Mouse (Mus musculus): Measurements from ENCODE around the gene Celsr3. TPM values are rescaled to one million over a fixed set of nuclear protein-coding genes. Genes with fewer than 3 reads are reported as not detected.

Gene Celsr3
- polyA plus RNA-seq, 1 experiment from 2014 or later = 0.61 TPM

DNA sequence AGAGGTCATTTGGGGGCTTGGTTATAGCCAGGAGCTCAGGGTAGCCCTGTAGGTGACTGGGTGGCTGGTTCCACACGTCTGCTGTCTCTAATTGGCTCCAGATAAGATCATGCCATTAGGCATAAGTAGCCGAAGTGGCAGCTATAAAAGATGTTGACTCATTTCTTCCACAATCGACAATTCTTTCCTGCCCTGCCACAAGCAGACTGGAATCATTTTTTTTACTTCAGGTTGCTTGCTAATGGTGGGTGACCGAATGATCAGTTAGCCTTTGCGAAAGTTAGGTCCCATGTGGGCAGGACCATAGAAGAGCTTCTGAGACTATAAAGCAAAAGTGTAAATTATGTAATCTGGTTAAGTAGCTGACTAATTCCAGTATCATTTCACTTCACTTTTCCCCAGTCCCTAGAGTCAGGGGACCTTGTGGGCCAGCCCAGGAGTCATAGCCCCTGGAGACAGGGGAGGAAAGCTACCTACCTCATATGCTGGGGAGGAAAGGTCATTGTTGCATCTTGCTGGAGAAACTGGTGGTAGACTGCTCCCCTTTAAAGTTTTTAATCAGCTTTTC is 27.5 kb upstream of the Celsr3 start:
- 63% methylated on average over 5 of the region's 5 CpGs for WGBS
- no peak for ATAC-seq
- no peak overlapping the region for H3K27ac ChIP-seq (ENCODE audit: low read length)
- H3K27me3 ChIP-seq (replicated peaks; ENCODE audit: control insufficient read depth, insufficient read depth, low read length) = no peaks in the 10 kb centered on the region
- H3K4me3 ChIP-seq (ENCODE audit: low read length) = no peak overlapping the region
- H3K4me2 ChIP-seq (ENCODE audit: low read depth, low read length) = no peak overlapping the region
- H3K36me3 ChIP-seq (ENCODE audit: control insufficient read depth, insufficient read depth, low read length) = peaks cover 19% of the 10 kb centered on the region
- H3K9ac ChIP-seq (ENCODE audit: low read depth, low read length) = no peak overlapping the region
- H3K9me3 ChIP-seq (ENCODE audit: control insufficient read depth, low read length) = no peaks in the 10 kb centered on the region
- peaks cover 16% of the 10 kb centered on the region for H3K4me1 ChIP-seq (ENCODE audit: control insufficient read depth, insufficient read depth, low read length)

GRCm38 (mm10) chr9:108799564-108799963 is 26.6 kb upstream of the Celsr3 start:
- Histone ChIP-seq H3K36me3 (ENCODE audit: control insufficient read depth, insufficient read depth, low read length) (peaks cover 28% of the 10 kb centered on the region), H3K4me1 (ENCODE audit: control insufficient read depth, insufficient read depth, low read length) (peaks cover 10% of the 10 kb centered on the region; the same call in 1 of the 2 replicates), H3K27me3 (replicated peaks; ENCODE audit: control insufficient read depth, insufficient read depth, low read length) (no peaks in the 10 kb centered on the region), H3K4me3 (ENCODE audit: low read length) (no peak overlapping the region), H3K9ac (ENCODE audit: low read depth, low read length) (no peak overlapping the region), H3K27ac (ENCODE audit: low read length) (no peak overlapping the region), H3K9me3 (ENCODE audit: control insufficient read depth, low read length) (no peaks in the 10 kb centered on the region), H3K4me2 (ENCODE audit: low read depth, low read length) (no peak overlapping the region)
- ATAC-seq = no peak
- WGBS = 73% methylated on average over 3 of the region's 3 CpGs

- no peak overlapping the region for H3K4me2 ChIP-seq (ENCODE audit: low read depth, low read length)
- no peak overlapping the region for H3K9ac ChIP-seq (ENCODE audit: low read depth, low read length)
- no peak overlapping the region for H3K4me3 ChIP-seq (ENCODE audit: low read length)
- WGBS = 86% methylated on average over 8 of the region's 8 CpGs
- peaks cover 21% of the 10 kb centered on the region for H3K36me3 ChIP-seq (ENCODE audit: control insufficient read depth, insufficient read depth, low read length)
- no peaks in the 10 kb centered on the region for H3K9me3 ChIP-seq (ENCODE audit: control insufficient read depth, low read length)
- H3K27ac ChIP-seq (ENCODE audit: low read length) = no peak overlapping the region
- no peaks in the 10 kb centered on the region for H3K27me3 ChIP-seq (replicated peaks; ENCODE audit: control insufficient read depth, insufficient read depth, low read length)
- peaks cover 15% of the 10 kb centered on the region for H3K4me1 ChIP-seq (ENCODE audit: control insufficient read depth, insufficient read depth, low read length)
- ATAC-seq = no peak
Observed at GRCm38 (mm10) chr9:108805768-108806167, 20.4 kb upstream of the Celsr3 start.

- Histone ChIP-seq H3K9me3 (ENCODE audit: control insufficient read depth, low read length) (no peaks in the 10 kb centered on the region), H3K27ac (ENCODE audit: low read length) (no peak overlapping the region), H3K4me3 (ENCODE audit: low read length) (no peak overlapping the region), H3K27me3 (replicated peaks; ENCODE audit: control insufficient read depth, insufficient read depth, low read length) (no peaks in the 10 kb centered on the region), H3K36me3 (ENCODE audit: control insufficient read depth, insufficient read depth, low read length) (peaks cover 21% of the 10 kb centered on the region), H3K4me2 (ENCODE audit: low read depth, low read length) (no peak overlapping the region), H3K9ac (ENCODE audit: low read depth, low read length) (no peak overlapping the region), H3K4me1 (ENCODE audit: control insufficient read depth, insufficient read depth, low read length) (peaks cover 15% of the 10 kb centered on the region)
- no peak for ATAC-seq
Observed at GRCm38 (mm10) chr9:108806379-108806778, 19.7 kb upstream of the Celsr3 start.

GRCm38 (mm10) chr9:108806831-108807230 is 19.3 kb upstream of the Celsr3 start:
- peaks cover 15% of the 10 kb centered on the region for H3K4me1 ChIP-seq (ENCODE audit: control insufficient read depth, insufficient read depth, low read length)
- no peaks in the 10 kb centered on the region for H3K9me3 ChIP-seq (ENCODE audit: control insufficient read depth, low read length)
- no peak overlapping the region for H3K4me2 ChIP-seq (ENCODE audit: low read depth, low read length)
- no peaks in the 10 kb centered on the region for H3K27me3 ChIP-seq (replicated peaks; ENCODE audit: control insufficient read depth, insufficient read depth, low read length)
- H3K4me3 ChIP-seq (ENCODE audit: low read length) = no peak overlapping the region
- WGBS = 89% methylated on average over 1 of the region's 1 CpGs
- no peak for ATAC-seq
- H3K9ac ChIP-seq (ENCODE audit: low read depth, low read length) = no peak overlapping the region
- peaks cover 24% of the 10 kb centered on the region for H3K36me3 ChIP-seq (ENCODE audit: control insufficient read depth, insufficient read depth, low read length)
- H3K27ac ChIP-seq (ENCODE audit: low read length) = no peak overlapping the region

DNA sequence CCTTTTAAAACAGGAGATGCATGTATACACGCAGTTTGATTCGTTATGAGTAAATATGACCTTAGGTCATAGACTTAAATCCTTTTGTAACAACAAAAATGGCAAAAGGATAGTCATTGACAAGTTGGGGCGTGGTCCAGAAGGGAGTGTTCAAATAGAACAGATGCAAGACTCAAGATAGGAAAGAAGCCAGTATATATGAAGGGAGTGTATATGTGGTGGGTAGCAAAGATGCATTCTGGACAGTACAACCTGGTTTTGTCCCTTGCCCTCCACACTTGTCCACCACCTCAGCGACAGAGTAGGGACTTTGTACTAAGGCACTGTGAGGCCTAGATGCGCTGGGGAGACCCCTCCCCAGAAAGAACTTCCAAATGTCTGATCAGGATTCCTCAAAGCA is 18.4 kb upstream of the Celsr3 start:
- Histone ChIP-seq H3K4me3 (ENCODE audit: low read length) (no peak overlapping the region), H3K9ac (ENCODE audit: low read depth, low read length) (no peak overlapping the region), H3K27me3 (replicated peaks; ENCODE audit: control insufficient read depth, insufficient read depth, low read length) (no peaks in the 10 kb centered on the region), H3K4me2 (ENCODE audit: low read depth, low read length) (no peak overlapping the region), H3K36me3 (ENCODE audit: control insufficient read depth, insufficient read depth, low read length) (peaks cover 22% of the 10 kb centered on the region), H3K27ac (ENCODE audit: low read length) (0 out of 2 replicates have a peak overlapping the region, but pooled peaks have one; percentile 1), H3K9me3 (ENCODE audit: control insufficient read depth, low read length) (no peaks in the 10 kb centered on the region), H3K4me1 (ENCODE audit: control insufficient read depth, insufficient read depth, low read length) (peaks cover 15% of the 10 kb centered on the region)
- WGBS = 71% methylated on average over 5 of the region's 5 CpGs
- peak; percentile 47 for ATAC-seq

DNA sequence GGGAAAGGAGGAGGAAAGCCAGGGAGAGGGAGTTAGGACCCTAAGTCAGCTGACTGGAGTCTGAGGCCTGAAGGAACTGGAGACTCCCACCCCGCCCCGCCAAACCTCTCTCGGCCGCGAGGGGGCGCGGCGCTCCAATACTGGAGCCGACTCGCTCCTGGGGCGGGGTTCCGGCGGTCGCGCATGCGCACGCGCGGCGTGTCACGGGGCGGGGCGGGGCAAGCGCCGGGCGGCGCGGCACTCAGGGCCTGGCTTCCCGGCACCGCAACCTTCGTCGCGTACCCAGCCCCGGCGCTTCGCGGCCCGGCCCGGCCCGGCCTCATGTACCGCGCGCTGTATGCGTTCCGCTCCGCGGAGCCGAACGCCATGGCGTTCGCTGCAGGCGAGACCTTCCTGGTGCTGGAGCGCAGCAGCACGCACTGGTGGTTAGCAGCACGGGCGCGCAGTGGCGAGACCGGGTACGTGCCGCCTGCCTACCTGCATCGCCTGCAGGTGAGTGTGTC is 17.9 kb upstream of the Celsr3 start, which contains the start of gene Nckipsd:
Nckipsd (plus strand) TSS at position 206 of the 503 bp plus-strand sequence.
- H3K9ac ChIP-seq (ENCODE audit: low read depth, low read length) = peak within 1 kb of the TSS; percentile 88
- H3K4me1 ChIP-seq (ENCODE audit: control insufficient read depth, insufficient read depth, low read length) = peaks cover 15% of the 10 kb centered on the region
- H3K4me3 ChIP-seq (ENCODE audit: low read length) = peak within 1 kb of the TSS; percentile 83
- no peaks in the 10 kb centered on the region for H3K9me3 ChIP-seq (ENCODE audit: control insufficient read depth, low read length)
- no peaks in the 10 kb centered on the region for H3K27me3 ChIP-seq (replicated peaks; ENCODE audit: control insufficient read depth, insufficient read depth, low read length)
- peak; percentile 92 for ATAC-seq
- H3K27ac ChIP-seq (ENCODE audit: low read length) = peak within 1 kb of the TSS; percentile 1; the same call in 1 of the 2 replicates
- H3K4me2 ChIP-seq (ENCODE audit: low read depth, low read length) = peak within 1 kb of the TSS; percentile 92
- under 1% methylated on average over 62 of the region's 62 CpGs for WGBS
- H3K36me3 ChIP-seq (ENCODE audit: control insufficient read depth, insufficient read depth, low read length) = peaks cover 22% of the 10 kb centered on the region

GRCm38 (mm10) chr9:108809188-108809587 is 16.9 kb upstream of the Celsr3 start:
- Histone ChIP-seq H3K4me3 (ENCODE audit: low read length) (peak overlapping the region; percentile 83), H3K9me3 (ENCODE audit: control insufficient read depth, low read length) (no peaks in the 10 kb centered on the region), H3K36me3 (ENCODE audit: control insufficient read depth, insufficient read depth, low read length) (peaks cover 14% of the 10 kb centered on the region), H3K4me1 (ENCODE audit: control insufficient read depth, insufficient read depth, low read length) (peaks cover 15% of the 10 kb centered on the region), H3K27me3 (replicated peaks; ENCODE audit: control insufficient read depth, insufficient read depth, low read length) (no peaks in the 10 kb centered on the region), H3K27ac (ENCODE audit: low read length) (peak overlapping the region; percentile 23; the same call in 1 of the 2 replicates), H3K4me2 (ENCODE audit: low read depth, low read length) (peak overlapping the region; percentile 92), H3K9ac (ENCODE audit: low read depth, low read length) (peak overlapping the region; percentile 88; the same call in 1 of the 2 replicates)
- no peak for ATAC-seq
- WGBS = 57% methylated on average over 5 of the region's 5 CpGs

DNA sequence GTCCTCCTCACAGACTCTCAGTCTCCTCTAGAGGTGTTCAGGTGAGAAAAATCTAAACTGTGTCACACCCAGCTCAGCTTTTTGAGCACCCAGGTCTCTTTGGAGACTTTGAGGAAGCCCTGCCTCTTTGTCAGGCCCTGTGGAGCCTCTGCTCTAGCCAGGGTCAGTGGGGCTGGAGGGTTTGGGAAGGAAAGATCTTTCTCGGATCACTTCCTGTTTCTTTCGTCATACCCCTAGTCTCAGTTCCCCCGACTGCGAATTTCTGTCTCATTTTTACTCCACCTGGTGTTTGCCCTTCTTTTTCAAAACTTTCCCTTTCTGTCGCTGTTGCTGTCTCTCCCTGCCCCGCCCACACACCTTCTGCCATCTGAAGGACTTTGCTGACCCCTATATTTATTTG is 16.4 kb upstream of the Celsr3 start:
- Histone ChIP-seq H3K4me3 (ENCODE audit: low read length) (no peak overlapping the region), H3K9me3 (ENCODE audit: control insufficient read depth, low read length) (no peaks in the 10 kb centered on the region), H3K9ac (ENCODE audit: low read depth, low read length) (no peak overlapping the region), H3K27ac (ENCODE audit: low read length) (peak overlapping the region; percentile 23; the same call in 1 of the 2 replicates), H3K27me3 (replicated peaks; ENCODE audit: control insufficient read depth, insufficient read depth, low read length) (no peaks in the 10 kb centered on the region), H3K36me3 (ENCODE audit: control insufficient read depth, insufficient read depth, low read length) (peaks cover 9% of the 10 kb centered on the region), H3K4me1 (ENCODE audit: control insufficient read depth, insufficient read depth, low read length) (peaks cover 15% of the 10 kb centered on the region), H3K4me2 (ENCODE audit: low read depth, low read length) (0 out of 2 replicates have a peak overlapping the region, but pooled peaks have one; percentile 92)
- no peak for ATAC-seq
- 71% methylated on average over 6 of the region's 6 CpGs for WGBS

All from intestine, embryonic 16.5 days (tissue).